Mouse (Mus musculus) brain, embryonic 14.5 days (tissue): Measurements from ENCODE around the gene Adamtsl2.

Source experiments
- CTCF ChIP-seq: fragments of 200-500 bp; IDR thresholded peaks from 2 replicates; pipeline ENCODE4 v1.5.1; 2012; ENCODE audit warnings: inconsistent platforms, mild to moderate bottlenecking, moderate library complexity, borderline replicate concordance; ENCODE audit not compliant: insufficient read depth, insufficient read length; ENCODE audit errors: extremely low read depth
- POLR2A ChIP-seq: fragments of 200-500 bp; IDR thresholded peaks from 2 replicates; pipeline ENCODE4 v1.6.1; 2012; ENCODE audit warnings: mild to moderate bottlenecking, inconsistent platforms, borderline replicate concordance; ENCODE audit not compliant: poor library complexity, insufficient read depth, insufficient read length, severe bottlenecking; ENCODE audit errors: extremely low read depth

DNA sequence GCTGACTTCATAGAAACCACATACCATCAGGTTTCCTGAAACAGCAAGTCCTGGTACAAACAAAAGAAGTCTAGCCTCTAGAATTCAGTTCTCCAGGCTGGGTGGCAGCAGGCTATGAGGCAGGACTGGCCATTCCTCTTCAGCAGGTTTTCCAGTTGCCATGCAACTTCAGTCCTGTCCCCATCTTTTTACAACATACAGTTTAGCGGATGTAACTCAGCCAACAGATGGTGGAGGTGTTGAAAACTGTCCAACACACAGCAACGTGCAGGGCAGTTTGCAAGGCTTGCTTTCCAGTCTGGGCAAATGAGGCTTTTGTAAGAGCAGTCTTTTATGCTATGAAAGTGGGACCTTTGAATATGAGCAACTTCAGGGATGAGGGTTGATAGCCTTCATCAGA lies 65.8 kb downstream of the Adamtsl2 start:
- TF ChIP-seq CTCF (no peak), POLR2A (no peak)
